Mouse (Mus musculus): ENCODE measurements at regions not wholly inside any gene's neighbourhood (a gene's known extent, or its start where the extent isn't known, plus 50 kb on each side); places are given as distances from the start of the nearest gene placed in this dataset.
"Not testable (repeated sequence)": the region's sequence is repeated elsewhere in the genome, so short reads cannot be mapped to it uniquely, and the experiment has no call there.

DNA sequence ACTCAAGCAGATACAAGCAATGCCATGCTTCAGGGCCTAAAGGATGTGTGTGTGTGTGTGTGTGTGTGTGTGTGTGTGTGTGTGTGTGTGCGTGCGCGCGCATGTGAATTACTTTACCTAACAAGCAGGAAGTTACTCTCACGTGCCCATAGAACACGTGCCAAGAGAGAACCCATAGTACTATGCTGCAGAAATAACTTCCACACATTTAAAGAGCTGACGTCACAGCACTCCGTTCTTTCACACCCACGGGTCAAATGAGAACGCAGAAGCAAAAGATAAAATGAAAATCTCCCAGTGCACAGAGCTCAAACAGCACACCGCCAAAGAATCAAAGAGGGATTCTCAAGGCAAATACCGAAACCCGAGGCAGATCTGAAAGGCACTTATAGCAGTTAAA, 195.9 kb downstream of the Unc5cl start:
- ATAC-seq (ENCODE audit: low TSS enrichment), result no peak; the same call in 1 of the 2 replicates

DNA sequence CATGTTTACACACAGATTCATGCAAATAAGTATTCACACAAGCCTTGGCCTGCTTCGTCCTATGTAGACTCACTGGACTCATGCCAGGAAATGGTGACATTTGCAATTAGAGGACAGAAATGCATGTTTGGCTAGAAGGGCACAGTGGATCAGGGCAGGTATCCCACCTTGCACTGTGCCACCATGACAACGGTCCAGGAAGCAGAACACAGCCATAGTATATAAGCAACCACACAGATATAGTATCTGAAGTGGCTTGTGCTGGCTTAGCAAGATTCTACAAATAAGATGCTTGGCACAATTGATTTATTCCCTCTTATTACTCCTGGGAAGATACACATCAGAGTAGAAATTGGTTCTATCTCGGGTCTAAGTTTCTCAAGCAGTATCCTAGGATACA, 218.0 kb downstream of the Unc5cl start:
- no peak for ATAC-seq (ENCODE audit: low TSS enrichment)

DNA sequence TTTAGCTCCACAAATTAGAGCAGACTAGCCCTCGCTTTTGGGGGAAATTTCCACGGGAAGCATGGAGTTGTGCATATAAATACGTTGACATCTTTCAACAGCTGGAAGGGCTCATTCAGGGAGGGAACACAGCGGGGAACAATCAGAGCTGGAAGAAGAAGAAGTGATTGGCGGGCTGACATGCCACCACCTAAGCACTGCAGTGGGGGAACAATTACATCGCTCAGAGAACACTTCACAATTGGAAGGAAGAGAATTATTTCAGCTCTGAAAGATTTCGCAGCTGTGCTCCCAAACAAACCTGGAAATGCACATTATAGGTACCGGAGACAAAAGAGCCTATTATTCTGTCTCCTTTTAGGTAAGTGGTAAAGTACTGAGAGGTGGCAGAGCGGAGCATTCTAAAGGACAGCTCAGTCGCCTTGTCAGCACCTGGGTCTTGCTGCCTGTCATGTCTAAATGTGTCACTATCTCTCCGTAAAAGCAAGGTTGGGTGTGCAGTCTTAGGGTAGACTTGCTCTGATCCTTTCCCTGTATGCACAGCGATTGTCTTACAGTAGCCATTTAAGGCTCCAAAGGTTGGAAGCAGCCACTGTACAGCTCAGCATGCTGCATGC, 223.6 kb downstream of the Unc5cl start:
- no peak for ATAC-seq (ENCODE audit: low TSS enrichment)

DNA sequence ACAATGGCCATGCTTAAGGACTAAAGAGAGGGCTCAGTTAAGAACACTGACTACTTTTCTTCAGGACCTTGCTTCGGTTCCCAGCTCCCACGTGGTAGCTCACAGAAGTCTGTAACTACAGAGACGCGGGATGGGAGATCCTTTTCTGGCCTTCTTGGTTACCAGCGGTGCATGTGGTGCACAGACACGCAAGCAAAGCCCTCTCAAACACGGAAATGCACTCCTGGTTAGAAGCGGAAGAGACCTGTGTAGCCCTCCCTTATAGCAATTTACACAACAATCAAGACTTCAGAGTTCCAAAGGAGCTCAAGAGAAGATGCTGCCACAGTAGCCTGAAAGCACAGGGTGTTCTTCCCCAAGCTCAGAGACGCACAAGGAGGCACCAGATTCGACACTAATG, 225.6 kb downstream of the Unc5cl start:
- ATAC-seq (ENCODE audit: low TSS enrichment), result no peak

DNA sequence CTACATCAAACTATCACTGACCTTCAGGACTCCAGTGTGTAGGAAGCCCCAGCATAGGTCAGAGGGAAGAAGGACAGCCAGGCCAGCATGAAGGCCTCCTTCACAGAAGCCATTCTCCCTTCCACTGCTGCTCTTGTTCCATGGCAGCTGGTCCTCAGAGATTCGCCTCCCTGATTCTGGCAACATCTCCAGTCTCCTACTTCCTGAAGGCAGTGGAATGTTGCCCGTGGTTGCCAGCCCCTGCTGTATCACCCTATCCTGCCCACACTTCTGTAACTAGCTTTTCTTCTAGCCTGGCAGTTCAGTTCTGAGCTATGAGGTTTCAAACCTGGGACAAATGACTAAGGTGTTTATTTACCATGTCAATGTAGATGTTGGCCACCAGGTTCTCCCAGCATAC, 234.2 kb downstream of the Unc5cl start:
- ATAC-seq (ENCODE audit: low TSS enrichment), result peak; percentile 93

DNA sequence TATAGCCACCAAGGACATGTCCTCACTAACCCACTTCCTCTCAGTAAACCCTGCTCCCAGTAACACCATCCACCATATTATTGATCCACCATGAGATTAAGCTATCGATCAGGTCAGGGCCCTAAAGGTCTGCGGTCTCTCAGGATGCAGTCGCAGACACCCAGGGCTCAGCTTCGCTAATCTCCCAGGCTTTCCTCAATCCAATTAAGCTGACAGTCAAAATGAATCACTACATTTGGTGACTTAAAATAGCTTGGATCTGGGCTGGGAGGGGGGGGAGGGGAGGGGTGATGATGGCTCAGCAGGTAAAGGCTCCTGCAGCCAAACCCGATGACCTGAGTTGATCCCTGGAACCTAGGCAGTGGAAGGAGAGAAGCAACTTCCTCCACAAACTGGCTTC, 233.7 kb upstream of the Lrfn2 start:
- no peak for ATAC-seq (ENCODE audit: low TSS enrichment)

DNA sequence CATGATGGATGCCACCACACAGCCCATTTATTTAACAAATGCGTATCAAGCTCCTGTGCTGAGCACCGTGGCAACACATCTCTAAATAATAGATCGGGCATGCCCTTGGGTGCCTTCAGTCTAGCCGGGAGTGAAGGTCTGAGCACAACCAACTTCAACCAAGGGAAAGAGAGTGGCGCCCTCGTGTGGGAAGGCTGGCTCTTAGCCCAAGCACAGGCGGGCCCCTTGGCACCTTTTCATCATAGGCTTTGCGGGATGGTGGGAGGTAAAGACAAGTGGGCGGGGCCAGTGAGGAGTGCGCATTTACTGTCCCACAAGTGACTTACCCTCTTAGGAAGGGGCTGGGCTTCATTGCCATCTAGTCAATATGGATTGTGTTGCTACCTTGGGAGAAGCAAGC, 231.6 kb upstream of the Lrfn2 start:
- no peak for ATAC-seq (ENCODE audit: low TSS enrichment)

DNA sequence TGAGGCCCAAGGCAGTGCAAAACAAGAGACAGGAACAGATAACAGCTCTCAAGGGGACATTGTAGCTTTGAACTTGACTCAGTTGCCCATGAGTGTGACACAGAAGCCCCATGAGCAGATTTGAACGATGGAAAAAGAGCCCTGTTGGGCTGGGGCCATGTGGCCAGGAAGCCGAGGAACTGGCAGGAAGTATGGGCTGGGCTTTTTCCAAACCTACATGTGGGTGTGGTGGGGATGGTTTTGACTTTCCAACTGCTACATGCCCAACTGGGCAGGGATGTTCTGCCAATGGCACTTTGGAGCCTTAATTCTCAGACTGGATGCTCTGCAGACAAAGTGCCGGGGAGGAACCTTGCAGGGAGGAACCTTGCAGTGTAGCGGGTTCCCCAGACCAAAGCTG, 211.7 kb upstream of the Lrfn2 start:
- no peak for ATAC-seq (ENCODE audit: low TSS enrichment)

DNA sequence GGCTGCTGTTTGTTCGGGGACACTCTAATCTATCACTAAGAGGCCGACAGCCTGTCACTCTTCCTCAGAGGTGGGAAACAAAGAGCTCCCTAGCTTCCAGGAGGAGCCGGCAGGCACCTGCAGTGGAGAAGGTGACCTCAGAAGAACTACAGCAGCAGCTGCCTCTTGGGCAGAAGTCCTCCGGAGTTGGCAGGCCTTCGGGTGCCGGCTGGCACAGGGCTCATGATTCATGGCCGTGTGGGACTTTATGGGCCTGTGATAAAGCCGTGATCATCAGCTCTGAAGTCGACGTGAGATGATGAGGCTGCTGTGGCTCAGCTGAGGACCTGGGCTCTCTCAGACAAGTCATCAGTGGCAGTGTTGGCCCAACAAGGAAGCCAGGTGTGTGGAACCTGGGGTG, 208.9 kb upstream of the Lrfn2 start:
- peak; percentile 55; the same call in 1 of the 2 replicates for ATAC-seq (ENCODE audit: low TSS enrichment)

DNA sequence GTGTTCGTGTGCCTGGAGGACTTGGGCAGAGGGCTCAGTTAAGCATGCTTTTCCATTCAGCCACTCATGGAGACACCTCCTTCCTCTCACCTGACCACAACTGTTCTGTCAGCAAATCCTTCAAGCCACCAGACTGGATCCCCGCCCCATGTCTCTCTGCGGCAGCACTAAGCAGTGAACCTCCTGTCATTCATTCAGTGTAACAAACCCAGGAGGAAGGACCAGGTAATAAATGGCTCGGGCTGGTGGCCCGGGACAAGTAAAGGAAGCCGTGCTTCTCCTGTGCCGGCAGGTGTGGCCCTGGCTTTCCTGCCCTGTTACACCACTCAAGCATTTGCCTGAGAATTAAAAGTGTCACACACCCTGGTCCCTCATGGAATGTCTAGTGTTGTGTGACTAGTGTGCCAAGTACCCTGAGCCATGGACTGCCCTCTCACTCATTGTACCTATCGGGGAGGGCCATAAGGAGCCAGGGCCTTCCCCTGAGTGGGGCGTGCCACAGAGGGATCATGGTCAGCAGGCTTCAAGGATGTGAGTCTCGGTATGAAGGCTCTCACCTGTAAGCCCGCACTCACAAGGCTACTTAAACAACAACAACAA, 207.6 kb upstream of the Lrfn2 start:
- no peak for ATAC-seq (ENCODE audit: low TSS enrichment)

DNA sequence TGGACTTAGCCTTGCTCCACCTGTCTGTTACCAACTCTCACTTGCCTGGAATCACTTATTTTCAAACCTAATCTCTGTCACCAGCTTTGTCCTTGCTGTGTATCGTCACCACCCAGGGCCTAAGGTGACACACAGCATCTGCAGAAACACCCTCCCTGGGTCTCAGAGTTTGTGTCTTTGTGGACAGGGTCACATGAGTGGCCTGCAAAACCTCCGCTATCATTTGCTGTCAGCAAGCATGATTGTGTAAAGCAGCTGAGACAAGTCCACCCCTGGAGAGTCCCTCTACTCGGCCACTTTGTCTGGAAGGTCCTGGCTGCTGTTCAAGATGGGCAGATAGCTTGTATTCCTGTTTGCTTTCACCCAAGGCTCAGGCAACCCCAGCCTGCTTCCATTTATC, 205.7 kb upstream of the Lrfn2 start:
- no peak for ATAC-seq (ENCODE audit: low TSS enrichment)

DNA sequence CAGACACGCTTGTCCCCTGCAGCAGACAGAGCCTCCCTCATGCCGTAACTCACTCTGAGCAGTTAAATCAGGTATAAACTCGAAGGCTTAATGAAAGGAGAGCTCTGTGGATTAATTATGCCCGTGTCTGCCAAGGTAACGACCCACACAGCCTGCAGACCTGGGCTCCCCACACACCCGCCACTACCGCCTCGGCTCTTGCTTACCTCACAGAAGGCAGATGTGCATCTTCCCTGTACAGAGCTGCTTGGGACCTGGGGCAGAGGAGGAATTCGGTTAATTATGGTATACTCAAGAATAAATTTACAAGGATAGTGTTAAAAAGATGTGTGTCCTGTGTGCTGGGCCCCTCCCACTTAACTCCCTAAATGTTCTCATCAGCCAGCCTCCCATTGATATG, 198.4 kb upstream of the Lrfn2 start:
- no peak for ATAC-seq (ENCODE audit: low TSS enrichment)

DNA sequence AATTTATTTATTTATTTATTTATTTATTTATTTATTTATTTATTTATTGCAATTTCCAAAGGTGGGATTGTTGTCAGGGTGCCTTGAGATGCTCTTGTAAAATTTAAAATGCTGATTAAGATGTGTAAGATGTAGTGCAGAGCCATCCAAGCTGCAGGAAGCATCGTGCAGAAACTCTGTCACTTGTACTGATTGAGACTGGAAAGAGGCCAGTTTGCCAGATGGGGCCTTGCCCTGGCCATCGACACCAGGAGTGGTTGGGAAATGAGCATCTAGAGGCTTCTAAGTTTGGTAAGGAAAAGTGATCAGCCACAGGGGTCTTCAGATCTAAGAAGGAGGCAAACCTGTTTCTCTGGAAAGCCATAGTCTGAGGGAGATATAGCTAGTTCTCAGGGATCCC, 195.0 kb upstream of the Lrfn2 start:
- not testable (repeated sequence) for ATAC-seq (ENCODE audit: low TSS enrichment)

DNA sequence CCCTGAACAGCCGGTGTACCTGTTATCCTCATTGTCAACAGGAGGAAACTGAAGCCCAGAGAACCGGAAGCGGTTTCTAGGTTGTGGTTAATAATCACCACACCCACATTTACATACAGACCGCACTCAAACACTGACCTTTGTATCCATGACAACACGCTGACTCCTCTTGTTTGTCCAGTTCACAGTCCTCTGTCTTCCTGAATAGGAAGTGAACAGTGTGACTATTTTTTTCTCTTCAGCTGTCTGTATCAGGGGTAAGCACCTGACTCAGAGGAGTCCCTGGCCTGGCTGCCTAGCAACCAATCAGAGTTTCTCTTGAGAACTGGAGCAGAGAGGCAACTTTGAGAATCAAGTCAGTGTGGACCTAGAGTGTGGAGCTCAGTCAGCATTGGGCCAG, 193.5 kb upstream of the Lrfn2 start:
- ATAC-seq (ENCODE audit: low TSS enrichment), result no peak

DNA sequence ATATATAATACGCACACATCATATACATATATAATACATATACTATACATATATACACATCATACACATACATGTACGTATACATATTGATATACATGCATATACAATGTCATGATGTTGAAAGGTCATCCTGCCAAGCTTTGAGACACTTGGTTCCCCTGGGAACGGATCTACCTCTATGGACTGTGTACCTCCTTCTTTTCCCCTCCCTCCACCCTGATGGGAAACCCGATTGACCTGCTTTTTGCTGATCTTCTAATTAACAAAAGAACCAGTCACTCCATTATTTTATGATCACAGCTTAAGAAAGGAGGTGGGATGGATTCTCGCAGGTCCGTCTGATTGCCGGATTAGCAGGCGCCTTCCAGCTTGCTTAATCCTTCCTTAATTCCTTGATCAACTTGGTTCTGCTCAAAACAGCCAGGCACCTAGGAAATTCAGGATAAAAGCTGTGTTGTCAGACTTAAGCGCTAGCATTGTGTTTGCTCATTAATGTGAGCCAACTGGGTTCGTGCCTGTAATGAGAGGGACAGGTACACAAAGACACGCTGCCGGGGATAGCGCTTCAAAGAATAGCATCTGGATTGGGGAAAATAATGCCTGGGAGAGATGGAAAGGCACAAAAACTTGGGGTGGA, 189.3 kb upstream of the Lrfn2 start:
- no peak for ATAC-seq (ENCODE audit: low TSS enrichment)

DNA sequence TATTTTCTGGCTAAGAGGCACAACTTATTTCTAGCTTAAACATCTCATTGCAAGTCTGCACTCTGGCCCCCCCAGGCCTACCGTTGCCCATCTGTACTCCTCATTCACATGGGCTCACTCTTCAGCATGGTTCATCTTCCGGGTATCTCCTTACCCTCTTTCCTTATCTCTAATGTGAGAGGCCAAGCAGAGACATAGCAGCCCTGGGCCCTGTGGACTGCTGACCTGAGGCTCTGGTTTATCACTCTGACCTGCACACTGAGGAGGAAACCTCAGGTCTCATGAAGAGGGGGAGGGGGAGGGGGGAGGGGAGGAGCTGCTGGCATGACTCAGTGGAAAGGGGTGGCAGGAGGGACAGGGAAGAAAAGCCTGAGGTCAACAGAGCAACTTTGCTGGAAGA, 162.1 kb upstream of the Lrfn2 start:
- no peak for ATAC-seq (ENCODE audit: low TSS enrichment)

DNA sequence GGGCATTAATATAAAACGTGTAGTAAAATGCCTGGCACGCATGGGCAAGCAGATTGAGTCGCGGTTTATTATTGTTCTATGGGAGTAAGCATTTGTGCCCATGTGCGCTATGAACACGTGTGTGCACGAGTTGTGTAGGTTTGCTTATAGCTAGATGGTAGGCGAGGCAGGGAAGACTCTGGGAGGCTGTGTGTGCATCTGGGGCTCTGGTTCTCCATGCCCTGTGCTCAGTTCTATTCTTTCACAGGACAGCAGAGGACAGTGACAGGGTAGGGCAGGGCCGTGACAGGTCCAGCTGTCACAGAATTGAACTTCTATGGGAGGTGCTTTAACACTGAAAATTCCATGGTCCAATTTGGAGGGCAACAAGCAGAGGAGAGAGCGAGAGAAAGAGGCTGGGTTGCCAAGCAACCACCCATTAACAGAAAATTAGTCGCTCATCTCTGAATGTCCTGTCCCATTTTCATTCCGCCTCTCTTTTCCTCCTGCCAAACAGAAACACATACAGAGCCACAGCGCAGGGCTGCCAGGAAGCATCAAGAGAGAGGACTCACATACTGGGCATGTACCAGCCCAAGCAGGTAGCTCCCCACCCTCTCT, 160.4 kb upstream of the Lrfn2 start:
- ATAC-seq (ENCODE audit: low TSS enrichment), result peak; percentile 69

DNA sequence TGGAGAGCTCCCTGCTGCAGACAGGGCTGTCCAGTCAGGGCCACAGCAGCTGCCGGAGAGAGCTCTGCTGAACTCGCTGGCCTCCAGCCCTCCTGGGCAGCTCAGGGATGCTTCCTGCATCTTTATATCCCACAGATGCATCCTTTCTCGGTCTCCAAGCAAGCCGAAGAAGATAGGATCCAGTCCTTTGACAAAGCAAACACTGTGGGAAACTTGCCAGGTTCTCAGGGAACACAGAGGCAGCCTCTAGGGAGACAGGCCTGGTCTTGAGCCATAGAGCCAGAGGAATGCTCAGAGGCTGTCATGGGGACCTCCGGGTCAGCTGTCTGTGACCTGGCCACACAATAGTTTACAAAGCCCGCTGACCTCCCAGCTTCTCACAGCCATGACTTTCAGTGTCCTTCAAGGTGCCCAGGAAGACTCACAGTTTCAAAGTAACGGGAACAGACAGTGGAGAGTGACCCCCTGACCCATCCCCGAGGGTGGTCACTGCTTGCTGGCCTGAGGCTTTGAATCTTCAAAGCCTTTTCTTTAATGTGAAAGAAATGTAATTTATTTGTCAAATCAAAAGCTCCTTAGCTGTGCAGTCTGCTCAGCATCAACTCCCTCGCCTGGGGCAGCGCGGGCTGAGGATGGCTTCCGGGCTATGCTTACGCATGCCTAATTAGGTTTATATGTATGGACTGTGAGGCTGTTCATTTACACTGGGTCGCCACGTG, 157.8 kb upstream of the Lrfn2 start:
- no peak for ATAC-seq (ENCODE audit: low TSS enrichment)

DNA sequence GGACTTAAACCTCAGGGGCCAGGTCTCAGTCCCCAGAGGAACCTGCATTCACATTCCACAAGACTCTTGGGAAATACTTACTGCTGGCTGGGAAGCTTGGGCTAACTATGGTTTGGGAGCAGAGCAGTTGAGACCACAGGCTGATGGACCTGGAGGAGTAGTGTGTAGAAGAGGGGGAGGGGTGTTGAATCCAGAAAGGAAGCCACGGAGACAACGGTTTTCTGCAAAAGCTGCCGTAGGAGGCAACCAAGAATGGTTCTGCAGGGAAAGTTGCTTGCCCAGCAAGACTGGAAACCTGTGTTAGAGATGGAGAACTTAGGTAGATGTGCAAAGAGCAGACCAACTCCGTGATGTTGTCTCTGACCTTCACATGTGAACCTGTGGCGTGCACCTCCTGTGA, 156.7 kb upstream of the Lrfn2 start:
- ATAC-seq (ENCODE audit: low TSS enrichment), result peak; percentile 51

DNA sequence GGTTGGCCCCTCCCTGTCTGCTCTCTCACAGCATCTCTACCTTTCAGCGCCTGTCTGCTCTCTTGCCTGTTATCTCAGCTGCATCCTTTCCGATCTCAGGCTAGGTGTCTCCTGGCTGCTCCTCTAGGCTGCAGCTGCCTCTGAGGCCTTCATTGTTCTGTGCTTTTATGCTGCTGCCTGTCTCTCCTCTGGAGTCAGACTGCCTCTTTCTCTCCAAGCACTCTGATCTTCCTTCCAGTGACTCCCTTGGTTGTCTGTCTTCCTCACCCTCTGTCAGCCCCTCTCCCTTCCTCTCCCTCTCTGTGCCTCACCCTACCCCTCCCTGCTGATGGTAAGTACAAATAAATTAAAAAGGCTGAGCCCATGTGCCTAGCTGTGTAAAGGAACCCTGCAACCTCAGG, 155.7 kb upstream of the Lrfn2 start:
- no peak for ATAC-seq (ENCODE audit: low TSS enrichment)

DNA sequence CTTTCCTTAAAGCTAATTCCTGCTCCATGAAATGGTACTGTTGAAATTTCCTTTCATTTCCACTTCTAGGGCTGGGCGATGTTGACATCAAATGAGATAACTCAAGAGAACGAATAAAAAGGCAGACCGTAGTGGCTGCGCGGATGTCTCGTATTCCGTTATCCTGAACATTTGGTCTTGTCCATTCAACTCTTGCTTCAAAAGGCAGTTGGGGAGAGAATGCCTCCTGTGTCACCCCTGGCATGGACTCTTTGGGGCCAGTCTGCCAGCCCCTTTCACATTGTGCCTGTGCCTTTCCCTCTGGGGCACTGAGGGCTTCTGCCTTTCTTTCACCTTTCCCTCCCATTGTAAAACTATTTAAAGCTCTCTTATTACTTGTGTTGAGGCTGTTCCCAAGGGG, 152.0 kb upstream of the Lrfn2 start:
- no peak for ATAC-seq (ENCODE audit: low TSS enrichment)

DNA sequence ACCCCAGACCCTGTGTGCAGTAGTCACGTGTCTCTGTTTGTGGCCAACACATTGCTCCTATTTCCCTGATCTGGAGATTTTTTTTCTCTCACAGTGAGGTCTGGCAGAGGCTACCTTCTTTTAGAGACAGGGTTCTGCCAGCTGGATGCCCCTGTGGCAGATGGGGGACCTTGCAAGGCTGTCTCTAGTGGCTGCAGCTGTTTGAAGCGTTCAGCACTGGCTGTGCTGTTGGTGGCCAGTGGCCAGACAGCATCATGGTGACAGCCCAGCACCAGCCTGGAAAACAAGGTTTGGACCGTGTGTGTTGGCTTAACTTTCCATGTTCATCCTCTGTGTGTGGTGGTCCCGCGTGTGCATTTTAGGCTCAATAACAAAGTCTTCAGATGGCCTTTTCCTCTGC, 147.8 kb upstream of the Lrfn2 start:
- ATAC-seq (ENCODE audit: low TSS enrichment), result no peak

DNA sequence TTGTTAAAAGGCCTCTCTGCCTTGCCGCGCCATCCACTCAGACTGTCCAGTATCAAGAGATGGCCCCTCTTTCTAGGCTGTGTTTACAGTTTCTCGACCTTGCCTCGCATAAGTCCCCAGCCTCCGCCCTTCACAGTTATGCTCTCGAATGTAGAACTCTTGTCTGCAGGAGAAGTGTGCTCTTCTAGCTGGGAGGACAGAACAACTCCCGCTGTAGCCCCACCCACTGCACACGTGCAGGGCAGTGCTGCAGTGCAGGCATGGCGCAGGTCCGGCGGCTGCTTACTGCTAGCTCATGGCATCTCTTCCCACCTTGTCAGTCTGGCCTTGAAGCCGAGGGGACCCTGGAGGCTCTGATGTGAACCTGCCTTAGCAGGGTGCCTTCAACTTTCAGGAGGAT, 145.7 kb upstream of the Lrfn2 start:
- no peak for ATAC-seq (ENCODE audit: low TSS enrichment)

All from frontal cortex, adult (tissue).